Mouse (Mus musculus): Measurements from ENCODE around the gene Katnal1.

DNA sequence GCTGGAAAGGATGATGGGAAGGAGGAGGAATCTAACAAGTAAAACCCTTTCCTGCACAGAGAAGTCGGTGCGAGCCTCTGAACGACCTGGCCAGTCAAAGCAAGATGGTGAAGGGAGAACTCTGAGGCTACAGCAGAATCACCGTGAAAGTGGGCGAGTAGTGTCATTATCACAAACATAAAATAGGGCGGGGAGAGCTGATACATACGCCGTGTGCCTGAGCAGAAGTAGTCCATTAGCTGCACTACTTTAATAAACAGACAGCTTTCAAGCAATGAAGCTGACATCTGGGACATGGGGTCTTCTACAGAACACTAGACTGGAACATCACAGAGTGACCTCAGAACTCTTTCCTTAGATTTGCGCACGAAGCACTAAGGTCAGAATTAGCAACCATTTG is 32.6 kb downstream of the Katnal1 start:
- TF ChIP-seq EP300 (IDR thresholded peaks at IDR 0.05; ENCODE audit: low read depth) = no peak
- no peak for TF ChIP-seq CTCF (IDR thresholded peaks at IDR 0.05; ENCODE audit: low read depth)

Data from heart, postnatal 0 days (tissue).